Mouse (Mus musculus) liver, embryonic 14.5 days (tissue): ENCODE data around the gene Sars2.

ENCODE experiments used
- CTCF ChIP-seq: IDR thresholded peaks from 2 replicates; pipeline ENCODE4 v1.5.1; 2016; ENCODE audit warnings: antibody characterized with exemption, low read depth, control low read depth
- EP300 ChIP-seq: IDR thresholded peaks from 2 replicates; pipeline ENCODE4 v1.6.1; 2016; ENCODE audit warnings: antibody characterized with exemption, low read depth

- TF ChIP-seq CTCF (no peak), EP300 (no peak)
Measured at GRCm38 (mm10) chr7:28741368-28741708, 454 bp upstream of the Sars2 start.
